Mouse (Mus musculus): ENCODE data around the gene Olfr110. TPM values are rescaled to one million over a fixed set of nuclear protein-coding genes. Genes with fewer than 3 reads are reported as not detected.
A peak's percentile ranks its signal among the peaks of the same experiment; 100 is the strongest.
"Not testable (repeated sequence)": the region's sequence is repeated elsewhere in the genome, so short reads cannot be mapped to it uniquely, and the experiment has no call there.

The Olfr110 gene
- total and polyA plus RNA-seq, 2 experiments, result not detected

GRCm38 (mm10) chr17:37535173-37535572 lies 42.9 kb downstream of the Olfr110 start:
- H3K4me1 ChIP-seq (ENCODE audit: control insufficient read depth, insufficient read depth, low read length), result no peaks in the 10 kb centered on the region
- DNase-seq (ENCODE audit: extremely low read depth, low read depth, low spot score), result no peak
- no peaks in the 10 kb centered on the region for H3K79me2 ChIP-seq (ENCODE audit: control insufficient read depth, insufficient read depth, low read length)
- H3K36me3 ChIP-seq (ENCODE audit: control insufficient read depth, insufficient read depth, low read length), result no peaks in the 10 kb centered on the region
- no peak overlapping the region for H3K4me3 ChIP-seq (ENCODE audit: insufficient read depth, low read depth, low read length)
- H3K27ac ChIP-seq (replicated peaks; ENCODE audit: insufficient read depth, low read depth, low read length), result no peak overlapping the region
- no peak overlapping the region for H3K9ac ChIP-seq (ENCODE audit: low read depth, low read length)
- TF ChIP-seq CTCF (IDR thresholded peaks at IDR 0.05; ENCODE audit: low read depth, low read length) (no peak), POLR2A (IDR thresholded peaks at IDR 0.05; ENCODE audit: extremely low read depth, insufficient read depth, low read length) (no peak)
- no peaks in the 10 kb centered on the region for H3K27me3 ChIP-seq (ENCODE audit: control insufficient read depth, insufficient read depth, low read length)

GRCm38 (mm10) chr17:37538416-37538815 lies 46.1 kb downstream of the Olfr110 start:
- peak; percentile 27 for DNase-seq (ENCODE audit: extremely low read depth, low read depth, low spot score)
- H3K4me3 ChIP-seq (ENCODE audit: insufficient read depth, low read depth, low read length); H3K27ac ChIP-seq (replicated peaks; ENCODE audit: insufficient read depth, low read depth, low read length); H3K9ac ChIP-seq (ENCODE audit: low read depth, low read length); H3K79me2 ChIP-seq (ENCODE audit: control insufficient read depth, insufficient read depth, low read length); H3K36me3 ChIP-seq (ENCODE audit: control insufficient read depth, insufficient read depth, low read length); H3K27me3 ChIP-seq (ENCODE audit: control insufficient read depth, insufficient read depth, low read length); H3K4me1 ChIP-seq (ENCODE audit: control insufficient read depth, insufficient read depth, low read length): not testable (repeated sequence)
- 38% methylated on average over 1 of the region's 1 CpGs for WGBS

- H3K27me3 ChIP-seq (ENCODE audit: control insufficient read depth, insufficient read depth, low read length), result no peaks in the 10 kb centered on the region
- 76% methylated on average over 4 of the region's 4 CpGs for WGBS
- no peak for TF ChIP-seq CTCF (IDR thresholded peaks at IDR 0.05; ENCODE audit: low read depth, low read length)
- TF ChIP-seq POLR2A (IDR thresholded peaks at IDR 0.05; ENCODE audit: extremely low read depth, insufficient read depth, low read length), result no peak
Observed at GRCm38 (mm10) chr17:37541454-37542119, 49.3 kb downstream of the Olfr110 start.

GRCm38 (mm10) chr17:37543800-37544435 lies 51.6 kb downstream of the Olfr110 start:
- Histone ChIP-seq H3K9ac (ENCODE audit: low read depth, low read length) (no peak overlapping the region), H3K27ac (replicated peaks; ENCODE audit: insufficient read depth, low read depth, low read length) (no peak overlapping the region), H3K4me1 (ENCODE audit: control insufficient read depth, insufficient read depth, low read length) (no peaks in the 10 kb centered on the region), H3K36me3 (ENCODE audit: control insufficient read depth, insufficient read depth, low read length) (no peaks in the 10 kb centered on the region), H3K4me3 (ENCODE audit: insufficient read depth, low read depth, low read length) (no peak overlapping the region), H3K79me2 (ENCODE audit: control insufficient read depth, insufficient read depth, low read length) (no peaks in the 10 kb centered on the region), H3K27me3 (ENCODE audit: control insufficient read depth, insufficient read depth, low read length) (no peaks in the 10 kb centered on the region)
- WGBS, result 50% methylated on average over 3 of the region's 3 CpGs
- no peak for DNase-seq (ENCODE audit: extremely low read depth, low read depth, low spot score)
- TF ChIP-seq CTCF (IDR thresholded peaks at IDR 0.05; ENCODE audit: low read depth, low read length) (no peak), POLR2A (IDR thresholded peaks at IDR 0.05; ENCODE audit: extremely low read depth, insufficient read depth, low read length) (no peak)

More at GRCm38 (mm10) chr17:37541454-37542119, 49.3 kb downstream of the Olfr110 start:
- no peak overlapping the region for H3K27ac ChIP-seq (replicated peaks; ENCODE audit: insufficient read depth, low read depth, low read length)
- DNase-seq (ENCODE audit: extremely low read depth, low read depth, low spot score), result no peak
- no peak overlapping the region for H3K9ac ChIP-seq (ENCODE audit: low read depth, low read length)
- no peaks in the 10 kb centered on the region for H3K36me3 ChIP-seq (ENCODE audit: control insufficient read depth, insufficient read depth, low read length)
- no peak overlapping the region for H3K4me3 ChIP-seq (ENCODE audit: insufficient read depth, low read depth, low read length)
- H3K79me2 ChIP-seq (ENCODE audit: control insufficient read depth, insufficient read depth, low read length), result no peaks in the 10 kb centered on the region
- no peaks in the 10 kb centered on the region for H3K4me1 ChIP-seq (ENCODE audit: control insufficient read depth, insufficient read depth, low read length)

Other genes starting within 250 kb of the Olfr110 start
- gene Olfr98, start 228.7 kb upstream of the Olfr110 start, total RNA-seq (2014; rRNA removed), result not detected in 2 replicates
- gene Olfr98, start 228.7 kb upstream of the Olfr110 start, polyA plus RNA-seq (2012; rRNA removed), result not detected in 2 replicates
- gene H2-M3, start 222.2 kb upstream of the Olfr110 start, total RNA-seq (2014; rRNA removed), result 4.4 and 4.5 TPM in 2 replicates
- 1.7 and 3.3 TPM in 2 replicates for gene H2-M3, start 222.2 kb upstream of the Olfr110 start, polyA plus RNA-seq (2012; rRNA removed)
- not detected in 2 replicates for gene Olfr99, start 209.0 kb upstream of the Olfr110 start, total RNA-seq (2014; rRNA removed)
- gene Olfr99, start 209.0 kb upstream of the Olfr110 start, polyA plus RNA-seq (2012; rRNA removed), result not detected in 2 replicates
- not detected in 2 replicates for gene Olfr101, start 188.2 kb upstream of the Olfr110 start, total RNA-seq (2014; rRNA removed)
- not detected in 2 replicates for gene Olfr101, start 188.2 kb upstream of the Olfr110 start, polyA plus RNA-seq (2012; rRNA removed)
- gene Olfr102, start 175.4 kb upstream of the Olfr110 start, total RNA-seq (2014; rRNA removed), result not detected in 2 replicates
- gene Olfr102, start 175.4 kb upstream of the Olfr110 start, polyA plus RNA-seq (2012; rRNA removed), result not detected in 2 replicates
- gene Olfr103, start 152.8 kb upstream of the Olfr110 start, total RNA-seq (2014; rRNA removed), result not detected in 2 replicates
- gene Olfr103, start 152.8 kb upstream of the Olfr110 start, polyA plus RNA-seq (2012; rRNA removed), result not detected in 2 replicates
- not detected in 2 replicates for gene Olfr104-ps, start 132.9 kb upstream of the Olfr110 start, total RNA-seq (2014; rRNA removed)
- gene Olfr104-ps, start 132.9 kb upstream of the Olfr110 start, polyA plus RNA-seq (2012; rRNA removed), result not detected in 2 replicates
- not detected in 2 replicates for gene Olfr105-ps, start 113.4 kb upstream of the Olfr110 start, total RNA-seq (2014; rRNA removed)
- not detected in 2 replicates for gene Olfr105-ps, start 113.4 kb upstream of the Olfr110 start, polyA plus RNA-seq (2012; rRNA removed)
- gene Olfr106-ps, start 102.1 kb upstream of the Olfr110 start, total RNA-seq (2014; rRNA removed), result not detected in 2 replicates
- not detected in 2 replicates for gene Olfr106-ps, start 102.1 kb upstream of the Olfr110 start, polyA plus RNA-seq (2012; rRNA removed)
- not detected in 2 replicates for gene Olfr107, start 93.2 kb upstream of the Olfr110 start, total RNA-seq (2014; rRNA removed)
- gene Olfr107, start 93.2 kb upstream of the Olfr110 start, polyA plus RNA-seq (2012; rRNA removed), result not detected in 2 replicates
- not detected in 2 replicates for gene Olfr108, start 47.0 kb upstream of the Olfr110 start, total RNA-seq (2014; rRNA removed)
- gene Olfr108, start 47.0 kb upstream of the Olfr110 start, polyA plus RNA-seq (2012; rRNA removed), result not detected in 2 replicates
- not detected in 2 replicates for gene Olfr109, start 33.6 kb upstream of the Olfr110 start, total RNA-seq (2014; rRNA removed)
- gene Olfr109, start 33.6 kb upstream of the Olfr110 start, polyA plus RNA-seq (2012; rRNA removed), result not detected in 2 replicates
- 0.18 and 0.54 TPM in 2 replicates for gene H2-M2, start 8.9 kb upstream of the Olfr110 start, total RNA-seq (2014; rRNA removed)
- gene H2-M2, start 8.9 kb upstream of the Olfr110 start, polyA plus RNA-seq (2012; rRNA removed), result not detected in 2 replicates
- not detected in 2 replicates for gene Olfr111, start 15.6 kb downstream of the Olfr110 start, total RNA-seq (2014; rRNA removed)
- not detected in 2 replicates for gene Olfr111, start 15.6 kb downstream of the Olfr110 start, polyA plus RNA-seq (2012; rRNA removed)
- gene Olfr112, start 77.0 kb downstream of the Olfr110 start, total RNA-seq (2014; rRNA removed), result not detected in 2 replicates
- gene Olfr112, start 77.0 kb downstream of the Olfr110 start, polyA plus RNA-seq (2012; rRNA removed), result not detected in 2 replicates
- gene Olfr113, start 85.2 kb downstream of the Olfr110 start, total RNA-seq (2014; rRNA removed), result not detected in 2 replicates
- not detected in 2 replicates for gene Olfr113, start 85.2 kb downstream of the Olfr110 start, polyA plus RNA-seq (2012; rRNA removed)
- not detected in 2 replicates for gene Olfr114, start 100.3 kb downstream of the Olfr110 start, total RNA-seq (2014; rRNA removed)
- not detected in 2 replicates for gene Olfr114, start 100.3 kb downstream of the Olfr110 start, polyA plus RNA-seq (2012; rRNA removed)
- gene Olfr115, start 134.6 kb downstream of the Olfr110 start, total RNA-seq (2014; rRNA removed), result not detected in 2 replicates
- not detected in 2 replicates for gene Olfr115, start 134.6 kb downstream of the Olfr110 start, polyA plus RNA-seq (2012; rRNA removed)
- not detected in 2 replicates for gene Olfr116, start 134.7 kb downstream of the Olfr110 start, total RNA-seq (2014; rRNA removed)
- gene Olfr116, start 134.7 kb downstream of the Olfr110 start, polyA plus RNA-seq (2012; rRNA removed), result not detected in 2 replicates
- not detected in 2 replicates for gene Olfr117, start 171.3 kb downstream of the Olfr110 start, total RNA-seq (2014; rRNA removed)
- not detected in 2 replicates for gene Olfr117, start 171.3 kb downstream of the Olfr110 start, polyA plus RNA-seq (2012; rRNA removed)
- gene Olfr118, start 174.5 kb downstream of the Olfr110 start, total RNA-seq (2014; rRNA removed), result not detected in 2 replicates
- gene Olfr118, start 174.5 kb downstream of the Olfr110 start, polyA plus RNA-seq (2012; rRNA removed), result not detected in 2 replicates
- not detected in 2 replicates for gene Olfr119, start 204.1 kb downstream of the Olfr110 start, total RNA-seq (2014; rRNA removed)
- gene Olfr119, start 204.1 kb downstream of the Olfr110 start, polyA plus RNA-seq (2012; rRNA removed), result not detected in 2 replicates
- not detected in 2 replicates for gene Olfr120, start 229.3 kb downstream of the Olfr110 start, total RNA-seq (2014; rRNA removed)
- not detected in 2 replicates for gene Olfr120, start 229.3 kb downstream of the Olfr110 start, polyA plus RNA-seq (2012; rRNA removed)

Data from liver, adult 2 months (tissue).